Mouse (Mus musculus) bone marrow macrophage, adult 2 months (primary cell): ENCODE measurements around the gene Garem2.

Source experiments
- CTCF ChIP-seq: IDR thresholded peaks from 2 replicates; pipeline ENCODE4 v1.5.1; 2012; ENCODE audit warnings: low read depth, mild to moderate bottlenecking, low read length, moderate library complexity
- POLR2A ChIP-seq: IDR thresholded peaks from 2 replicates; pipeline ENCODE4 v1.6.1; 2012; ENCODE audit warnings: mild to moderate bottlenecking, low read depth, low read length, borderline replicate concordance

GRCm38 (mm10) chr5:30113881-30114760 lies 9.2 kb downstream of the Garem2 start:
- no peak for TF ChIP-seq POLR2A
- peak; percentile 46 for TF ChIP-seq CTCF
